Mouse (Mus musculus): ENCODE results near the gene Wdr77. TPM values are rescaled to one million over a fixed set of nuclear protein-coding genes. Genes with fewer than 3 reads are reported as not detected.
"Not testable (repeated sequence)": the region's sequence is repeated elsewhere in the genome, so short reads cannot be mapped to it uniquely, and the experiment has no call there.

The Wdr77 gene
- total RNA-seq, 2 experiments from 2014 or later: 49.0 to 75.6 TPM

DNA sequence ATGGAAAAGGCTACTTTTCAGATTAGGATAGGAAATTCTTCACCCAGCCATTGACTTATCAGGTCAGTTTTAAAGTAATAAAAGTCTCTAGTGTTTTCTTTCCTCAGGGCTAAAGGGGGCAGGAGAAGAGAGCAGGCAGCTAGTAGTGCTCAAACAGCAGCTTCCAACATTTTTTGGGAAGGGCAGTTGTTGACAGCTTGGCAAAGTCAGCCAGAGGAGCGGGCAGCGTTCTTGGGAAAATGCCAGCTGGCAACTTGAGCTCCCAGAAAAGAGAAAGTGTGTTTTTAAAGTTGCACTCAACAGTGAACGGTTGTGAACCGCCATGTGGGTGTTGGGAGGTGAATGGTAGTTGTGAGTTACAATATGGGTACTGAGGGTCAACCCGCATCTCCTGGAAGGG, 24.1 kb upstream of the Wdr77 start:
- no peak for ATAC-seq (replicated peaks; ENCODE audit: poor library complexity, severe bottlenecking)

DNA sequence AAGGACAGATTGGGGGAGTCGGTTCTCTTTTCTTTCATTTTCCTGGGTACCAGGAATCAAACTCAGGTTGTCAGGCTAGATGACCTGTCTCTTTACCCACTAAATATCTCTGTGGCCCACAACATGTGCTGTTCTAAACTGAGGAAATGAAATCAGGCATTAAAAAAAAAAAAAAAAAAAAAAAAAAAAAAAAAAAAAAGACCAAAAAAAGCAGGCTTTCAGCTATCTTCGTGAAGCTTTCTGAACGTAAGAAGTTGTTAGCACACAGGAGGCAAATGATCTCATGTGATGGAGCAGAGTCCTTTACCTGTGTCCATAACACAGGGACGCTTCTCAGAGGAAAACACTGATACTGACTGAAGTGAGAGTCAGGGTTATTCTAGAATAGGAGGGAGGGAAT, 23.1 kb upstream of the Wdr77 start:
- ATAC-seq (replicated peaks; ENCODE audit: poor library complexity, severe bottlenecking): no peak

DNA sequence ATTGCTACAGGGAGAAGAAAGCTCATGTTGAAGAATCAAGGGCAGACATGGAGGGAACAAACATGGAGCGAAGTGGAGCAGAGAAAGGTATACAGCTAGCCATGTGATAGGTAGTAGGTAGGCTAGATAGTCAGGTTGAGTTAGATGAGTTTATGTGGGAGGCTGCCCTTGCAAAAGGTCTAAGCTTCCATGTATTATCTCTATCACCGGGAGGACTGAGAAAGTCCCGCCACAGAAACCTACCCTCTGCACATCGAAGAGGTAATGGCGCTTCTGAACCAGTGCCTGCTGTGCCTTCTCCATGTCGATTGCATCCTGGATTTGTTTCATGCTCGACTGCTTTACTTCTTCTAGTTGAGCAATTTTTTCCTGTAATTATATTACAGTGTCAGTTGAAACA, 7.8 kb upstream of the Wdr77 start:
- ATAC-seq (replicated peaks; ENCODE audit: poor library complexity, severe bottlenecking): no peak

DNA sequence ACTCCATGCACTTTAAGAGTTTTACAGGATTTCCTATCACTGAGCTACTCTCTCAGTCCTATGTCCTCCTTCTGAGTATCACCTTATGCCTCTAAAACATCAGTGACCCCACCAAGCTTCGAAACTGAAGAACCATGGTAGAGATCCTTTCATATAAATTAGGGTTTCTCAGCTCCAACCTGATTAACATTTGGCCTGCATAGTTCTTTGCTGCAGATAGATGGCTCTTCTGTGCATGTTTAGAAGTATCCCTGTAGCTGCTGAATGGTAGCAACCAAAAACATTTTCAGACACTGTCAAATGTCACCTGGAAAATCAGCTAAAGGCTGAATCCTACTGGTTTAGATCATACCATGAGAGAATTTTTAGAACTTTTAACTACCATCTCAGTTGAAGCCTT, 1.9 kb upstream of the Wdr77 start:
- ATAC-seq (replicated peaks; ENCODE audit: poor library complexity, severe bottlenecking): no peak

DNA sequence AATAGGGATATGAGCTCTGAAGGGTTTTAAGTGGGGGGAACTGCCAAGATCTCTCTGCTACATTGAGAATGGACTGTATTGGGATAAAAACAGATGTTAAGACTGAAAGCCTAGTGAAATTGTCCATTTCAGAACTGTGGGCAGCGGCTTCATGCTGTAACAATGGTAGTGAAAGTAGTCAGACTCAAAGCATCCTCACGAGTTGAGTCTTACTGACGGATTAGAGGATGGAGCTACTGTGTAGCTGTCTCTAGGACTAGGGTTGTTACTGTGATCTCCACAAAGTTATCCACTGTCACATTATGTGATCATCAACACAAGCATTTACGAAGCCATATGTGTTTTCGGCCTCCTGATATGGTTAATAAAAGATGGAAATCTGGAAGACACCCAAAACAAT, 965 bp upstream of the Wdr77 start:
- no peak for ATAC-seq (replicated peaks; ENCODE audit: poor library complexity, severe bottlenecking)

DNA sequence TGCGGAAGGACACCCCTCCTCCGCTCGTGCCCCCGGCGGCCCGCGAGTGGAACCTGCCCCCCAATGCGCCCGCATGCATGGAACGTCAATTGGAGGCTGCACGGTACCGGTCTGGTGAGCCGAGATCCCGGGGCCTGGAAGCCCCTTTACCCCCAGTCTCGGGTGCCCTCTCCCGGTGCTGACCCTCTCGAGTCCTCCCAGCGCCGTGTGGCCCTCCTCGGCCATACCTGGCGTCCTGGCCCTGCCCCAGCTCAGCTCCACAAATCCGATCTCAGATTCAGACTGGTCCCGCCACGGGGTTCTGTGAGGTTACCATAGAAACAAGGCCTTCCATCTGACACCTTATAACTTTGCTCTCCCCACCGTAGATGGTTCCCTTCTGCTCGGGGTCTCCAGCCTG, 416 bp downstream of the Wdr77 start:
- no peak; the same call in 1 of the 2 replicates for ATAC-seq (replicated peaks; ENCODE audit: poor library complexity, severe bottlenecking)

DNA sequence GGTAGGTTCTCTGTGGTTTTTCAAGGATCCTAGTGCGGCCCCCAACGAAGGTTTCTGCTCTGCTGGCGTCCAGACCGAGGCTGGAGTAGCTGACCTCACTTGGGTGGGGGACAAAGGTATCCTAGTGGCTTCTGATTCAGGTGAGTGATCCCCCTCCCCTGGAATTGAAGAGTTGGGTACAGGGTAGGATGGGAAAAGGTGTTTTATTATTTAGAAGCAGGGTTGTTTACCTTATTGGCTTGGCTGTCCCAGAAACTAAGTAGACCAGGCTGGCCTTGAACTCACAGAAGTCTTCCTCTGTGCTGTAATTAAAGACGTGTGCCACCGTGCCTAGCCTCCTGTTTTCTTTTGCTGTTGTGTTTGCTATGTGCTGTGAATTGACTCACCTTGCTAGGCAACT, 830 bp downstream of the Wdr77 start, which contains the start of gene Atp5f1:
Atp5f1 (minus strand) TSS at position 101 of the 400 bp plus-strand sequence.
- no peak for ATAC-seq (replicated peaks; ENCODE audit: poor library complexity, severe bottlenecking)

DNA sequence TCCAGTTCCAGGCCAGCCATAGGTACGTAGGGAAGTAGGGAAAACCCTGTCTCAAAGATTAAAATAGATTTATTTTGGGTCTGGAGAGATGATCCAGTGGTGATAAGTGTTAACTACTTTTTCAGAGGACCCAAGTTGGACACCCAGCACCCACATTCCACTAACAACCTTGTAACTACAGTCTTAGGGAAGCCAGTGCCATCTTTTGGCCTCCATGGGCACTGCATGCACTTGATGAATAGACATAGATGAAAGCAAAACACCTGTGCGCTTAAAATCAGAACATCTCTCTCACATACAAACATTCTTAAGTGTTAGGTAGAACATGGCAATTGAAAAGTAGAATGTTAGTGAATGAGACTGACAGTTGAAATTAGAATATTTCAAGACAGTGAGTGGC, 1.5 kb downstream of the Wdr77 start:
- ATAC-seq (replicated peaks; ENCODE audit: poor library complexity, severe bottlenecking): no peak

DNA sequence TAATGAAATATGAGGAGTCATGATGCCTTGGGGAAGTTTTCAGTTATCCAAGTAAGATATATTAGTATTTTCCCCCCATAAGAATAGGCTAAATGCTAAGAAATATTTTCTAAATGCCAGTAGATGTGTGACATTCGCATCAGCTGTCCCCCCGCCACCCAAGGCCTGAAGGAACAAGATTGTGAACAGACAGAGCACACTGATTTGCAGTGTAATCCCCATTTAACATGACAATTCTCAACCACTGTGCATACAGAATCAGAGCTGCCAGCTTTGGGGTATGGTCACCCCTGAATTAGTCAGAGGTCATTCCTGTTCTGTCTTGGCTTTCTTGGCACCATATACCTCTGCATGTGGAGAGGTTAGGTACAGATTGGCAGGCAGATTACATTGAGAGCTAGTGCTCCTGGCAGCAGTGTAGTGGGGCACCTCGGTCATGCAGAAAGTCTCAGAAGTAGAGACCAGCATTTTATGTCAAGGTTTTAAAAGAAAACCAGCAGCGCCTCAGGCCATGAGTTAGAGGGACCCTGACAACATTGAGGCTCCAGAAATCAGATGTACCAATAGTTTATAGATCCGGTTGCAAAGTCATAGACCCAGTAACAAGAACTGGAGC, 12.8 kb downstream of the Wdr77 start:
- no peak for ATAC-seq (replicated peaks; ENCODE audit: poor library complexity, severe bottlenecking)

DNA sequence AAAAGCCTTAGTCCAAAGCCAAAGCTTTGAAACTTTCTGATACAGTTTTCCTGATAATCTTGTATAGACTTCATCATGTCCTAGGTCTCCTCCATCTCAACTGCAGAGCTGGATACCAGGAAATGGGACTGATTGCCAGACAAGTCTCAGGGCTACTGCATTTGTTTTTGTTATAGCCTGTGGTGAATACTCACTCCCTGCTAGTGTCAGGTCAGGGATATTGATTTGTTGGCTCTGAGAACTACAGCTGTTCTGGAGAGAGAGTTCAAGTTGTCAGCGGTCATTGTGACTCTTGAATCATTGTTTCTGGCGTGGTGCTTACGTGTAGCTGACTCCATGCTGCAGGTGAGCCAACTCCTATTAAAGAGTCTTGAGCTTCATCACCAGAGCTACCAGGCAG, 14.2 kb downstream of the Wdr77 start, which contains the start of gene Ovgp1:
Ovgp1 (plus strand) TSS at position 301 of the 400 bp plus-strand sequence.
- ATAC-seq (replicated peaks; ENCODE audit: poor library complexity, severe bottlenecking): no peak

DNA sequence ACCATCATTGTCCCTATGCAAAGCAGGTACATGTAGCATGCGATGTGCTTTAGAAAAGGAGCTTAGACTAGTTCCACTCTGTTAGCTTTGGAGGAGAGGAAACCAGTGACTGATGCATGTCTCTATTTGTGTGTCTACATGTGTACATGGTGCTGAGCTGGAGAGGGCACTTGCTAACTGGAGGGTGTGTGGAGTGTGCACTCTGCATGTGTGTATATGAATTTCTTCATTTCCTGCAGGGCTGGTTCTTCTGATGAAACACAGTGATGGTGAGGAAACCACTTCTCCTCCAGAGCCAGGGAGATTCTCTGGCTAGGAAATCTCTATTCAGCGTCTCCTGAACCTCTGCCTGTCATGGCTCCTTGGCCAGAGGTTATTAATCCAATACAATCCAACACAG, 15.0 kb downstream of the Wdr77 start:
- peak; percentile 97 for ATAC-seq (replicated peaks; ENCODE audit: poor library complexity, severe bottlenecking)

DNA sequence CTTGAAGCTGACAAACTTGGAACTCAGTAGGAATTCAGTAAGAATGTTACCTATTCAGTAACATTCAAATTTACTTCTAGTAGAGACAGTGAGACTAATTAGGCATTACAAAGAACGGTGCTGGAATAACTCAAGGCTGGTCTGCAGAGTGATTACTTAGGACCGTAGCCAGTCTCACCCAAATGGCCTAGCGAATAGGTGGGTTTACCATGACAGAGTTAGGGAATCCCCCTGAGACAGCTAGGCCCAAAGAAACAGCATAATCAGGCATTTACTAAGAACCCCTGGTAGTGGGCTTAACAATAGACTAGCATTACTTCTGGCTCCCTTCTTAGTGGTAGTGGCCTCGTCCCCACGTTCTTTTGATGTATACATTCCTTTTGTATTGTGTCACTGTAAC, 30.4 kb downstream of the Wdr77 start:
- ATAC-seq (replicated peaks; ENCODE audit: poor library complexity, severe bottlenecking): not testable (repeated sequence)

DNA sequence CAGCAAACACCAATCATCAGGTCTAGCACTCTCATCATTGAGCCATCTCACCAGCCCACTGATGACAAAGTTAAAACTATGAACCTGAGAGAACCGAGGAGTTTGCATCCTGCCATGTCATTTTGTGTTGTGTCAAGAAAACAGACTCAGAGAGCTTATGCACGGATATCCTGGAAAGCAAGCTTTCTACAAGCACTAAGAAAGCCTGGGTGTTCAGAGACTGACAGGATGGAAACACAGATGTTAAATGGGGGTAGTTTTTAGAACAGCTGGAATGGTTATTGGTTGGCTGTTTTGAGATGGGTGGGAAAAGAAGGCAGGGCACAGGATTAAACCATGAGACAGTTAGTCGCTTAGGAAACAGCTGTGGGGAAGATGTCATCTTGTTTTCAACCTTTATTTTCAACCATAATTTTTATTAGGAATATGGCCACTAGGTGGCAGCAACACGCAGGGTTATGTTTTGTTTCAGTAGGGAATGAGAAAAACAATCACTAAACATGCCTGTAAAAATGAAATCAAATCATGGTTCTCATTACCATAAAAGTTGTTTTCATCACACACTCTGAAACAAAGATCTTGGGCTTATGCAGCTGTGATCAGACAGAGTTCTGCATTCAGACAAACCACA, 32.6 kb downstream of the Wdr77 start:
- ATAC-seq (replicated peaks; ENCODE audit: poor library complexity, severe bottlenecking): peak; percentile 61

DNA sequence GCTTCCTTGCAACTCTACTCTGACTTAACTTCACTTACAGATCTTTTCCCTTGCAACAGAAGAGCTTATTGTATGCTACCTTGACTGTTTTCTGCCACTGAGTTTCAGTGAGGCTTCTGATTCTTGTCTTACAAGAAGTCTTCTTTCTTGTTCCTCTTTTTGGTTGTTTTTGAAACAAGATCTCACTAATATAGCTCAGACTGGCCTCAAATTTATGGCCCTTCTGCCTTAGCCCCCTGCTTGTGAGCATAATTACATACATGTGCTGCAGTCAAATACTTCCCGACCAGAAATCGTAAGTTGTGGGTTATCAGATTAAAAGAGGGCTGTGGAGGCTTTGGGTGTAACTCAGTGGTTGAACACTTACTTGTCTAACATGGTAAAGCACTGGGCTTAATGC, 35.6 kb downstream of the Wdr77 start:
- no peak; the same call in 1 of the 2 replicates for ATAC-seq (replicated peaks; ENCODE audit: poor library complexity, severe bottlenecking)

DNA sequence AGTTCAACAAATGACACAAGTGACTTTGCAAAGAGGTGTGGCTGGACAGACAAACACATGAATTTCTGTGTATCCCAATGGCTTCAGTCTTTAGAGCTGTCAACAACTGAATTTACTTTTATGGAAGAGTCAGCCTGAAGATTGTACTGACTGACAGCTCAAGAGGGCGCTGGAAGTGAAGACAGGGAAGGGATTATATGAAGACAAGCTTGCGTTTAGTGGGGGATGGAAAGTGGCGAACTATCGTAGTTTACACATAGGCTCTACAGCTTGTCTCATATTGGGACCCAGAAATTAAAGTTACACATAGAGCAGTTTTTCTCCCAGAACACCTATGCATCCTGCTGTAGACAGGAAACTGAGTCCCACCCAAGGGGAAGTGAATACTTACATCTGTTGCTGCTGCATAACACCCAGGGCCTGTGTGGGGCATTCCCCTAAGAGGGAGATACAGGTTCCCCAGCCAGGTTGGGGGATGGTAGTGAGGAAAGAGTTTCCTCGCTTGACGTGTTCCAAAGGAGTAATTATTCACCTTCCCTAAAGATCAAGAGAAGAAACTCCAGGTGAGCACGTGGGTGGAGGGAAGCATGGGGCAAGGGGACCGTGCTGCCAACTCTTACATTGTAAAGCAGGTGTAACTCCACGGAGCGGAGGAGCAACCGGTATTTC, 41.7 kb downstream of the Wdr77 start:
- ATAC-seq (replicated peaks; ENCODE audit: poor library complexity, severe bottlenecking): peak; percentile 17; the same call in 1 of the 2 replicates

DNA sequence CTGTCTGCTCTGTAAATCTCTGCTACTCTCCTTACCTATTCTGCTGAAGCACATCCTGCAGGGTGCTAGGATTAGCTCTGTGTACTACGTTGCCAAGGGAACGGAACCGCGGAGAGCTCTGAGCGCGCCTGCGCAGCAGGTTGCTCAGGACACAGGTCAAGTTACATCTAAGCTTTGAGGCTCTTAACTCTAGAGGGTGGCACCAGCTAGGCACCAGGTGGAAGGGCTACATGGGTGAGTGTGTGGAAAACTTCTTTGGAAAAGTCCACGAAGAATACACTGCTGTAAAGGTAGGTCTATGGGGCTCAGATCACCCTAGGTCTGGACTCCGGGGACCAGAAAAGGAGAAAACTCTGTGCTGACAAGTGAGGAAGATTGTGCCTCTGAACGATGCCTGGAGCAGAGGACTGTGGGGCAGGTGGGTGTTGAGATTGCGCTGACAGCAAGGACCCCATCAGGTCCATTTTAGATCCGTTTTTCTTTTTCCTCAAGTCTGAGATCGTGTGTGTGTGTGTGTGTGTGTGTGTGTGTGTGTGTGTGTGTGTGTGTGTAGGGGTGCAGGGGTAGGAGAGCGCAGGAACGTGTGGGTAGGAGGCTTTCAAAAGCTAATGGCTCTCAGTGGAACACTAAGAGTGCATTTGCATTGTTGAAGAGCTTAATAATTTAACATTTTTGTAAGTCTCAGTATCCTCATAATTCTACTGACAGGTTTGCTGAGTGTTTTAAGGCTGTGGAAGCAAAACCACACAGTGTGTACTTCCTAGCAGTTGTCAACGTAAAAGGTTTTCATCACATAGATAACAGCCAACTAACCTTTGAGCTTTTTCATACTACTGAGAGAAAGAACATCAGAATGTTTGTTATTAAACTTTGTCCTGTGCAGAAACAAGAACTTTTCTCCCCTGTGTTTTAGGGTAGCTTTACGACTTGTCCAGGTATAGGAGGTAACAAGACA, 42.5 kb downstream of the Wdr77 start:
- peak; percentile 93 for ATAC-seq (replicated peaks; ENCODE audit: poor library complexity, severe bottlenecking)

DNA sequence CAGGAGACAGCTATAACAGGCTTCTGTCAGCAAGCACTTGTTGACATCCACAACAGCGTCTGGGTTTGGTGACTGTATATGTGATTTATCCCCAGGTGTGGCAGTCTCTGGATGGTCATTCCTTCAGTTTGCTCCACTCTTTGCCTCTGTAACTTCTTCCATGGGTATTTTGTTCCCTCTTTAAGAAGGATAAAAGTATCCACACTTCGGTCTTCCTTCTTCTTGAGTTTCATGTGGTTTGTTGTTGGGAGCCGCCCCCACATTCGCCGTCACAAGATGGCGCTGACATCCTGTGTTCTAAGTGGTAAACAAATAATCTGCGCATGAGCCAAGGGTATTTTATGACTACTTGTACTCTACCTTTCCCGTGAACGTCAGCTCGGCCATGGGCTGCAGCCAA, 44.2 kb downstream of the Wdr77 start:
- ATAC-seq (replicated peaks; ENCODE audit: poor library complexity, severe bottlenecking): not testable (repeated sequence)

DNA sequence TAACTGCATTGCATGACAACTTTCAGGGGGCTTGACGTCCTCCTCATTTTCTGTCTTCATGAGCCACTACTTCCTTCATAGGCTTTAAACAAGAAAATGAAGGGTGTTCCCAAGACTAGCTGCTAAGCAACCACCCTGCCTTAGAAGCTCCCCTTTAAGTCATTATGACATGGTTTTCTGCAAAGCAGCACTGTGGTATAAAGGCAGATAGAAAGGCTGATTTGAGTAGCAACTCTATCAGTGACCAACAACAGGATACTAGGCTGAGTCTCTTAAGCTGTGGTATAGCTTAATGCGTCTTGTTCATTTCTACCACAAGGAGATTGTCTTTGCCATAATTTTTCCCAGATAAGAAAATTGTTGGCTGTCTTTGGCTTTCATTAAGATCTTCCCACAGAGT, 55.4 kb downstream of the Wdr77 start, which contains the start of gene Pifo:
Pifo (minus strand) TSS at position 101 of the 400 bp plus-strand sequence.
- ATAC-seq (replicated peaks; ENCODE audit: poor library complexity, severe bottlenecking): no peak
